Mouse (Mus musculus): ENCODE measurements at regions not wholly inside any gene's neighbourhood (a gene's known extent, or its start where the extent isn't known, plus 50 kb on each side); places are given as distances from the start of the nearest gene placed in this dataset.

DNA sequence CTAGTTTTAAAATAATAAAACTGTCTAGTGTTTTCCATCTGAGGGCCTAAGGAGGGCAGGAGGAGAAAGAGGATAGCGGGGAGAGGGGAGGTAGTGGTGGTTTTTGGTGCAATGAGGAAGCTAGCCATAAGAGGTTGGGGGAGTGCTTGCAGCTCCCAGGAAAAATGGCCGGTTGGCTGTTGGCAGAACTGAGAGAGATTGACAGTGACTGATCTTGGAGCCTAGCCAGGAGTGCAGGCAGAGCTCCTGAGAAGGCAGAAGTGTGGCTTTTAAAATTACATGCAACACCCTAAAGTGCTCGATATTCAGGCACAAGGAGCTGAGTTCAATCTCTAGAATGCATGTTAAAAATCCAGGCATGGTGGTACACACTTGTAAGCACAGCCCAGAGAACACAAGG lies 938.3 kb upstream of the 2610301B20Rik start:
- in situ Hi-C loops (cut with MseI, MboI), result no loop called here

DNA sequence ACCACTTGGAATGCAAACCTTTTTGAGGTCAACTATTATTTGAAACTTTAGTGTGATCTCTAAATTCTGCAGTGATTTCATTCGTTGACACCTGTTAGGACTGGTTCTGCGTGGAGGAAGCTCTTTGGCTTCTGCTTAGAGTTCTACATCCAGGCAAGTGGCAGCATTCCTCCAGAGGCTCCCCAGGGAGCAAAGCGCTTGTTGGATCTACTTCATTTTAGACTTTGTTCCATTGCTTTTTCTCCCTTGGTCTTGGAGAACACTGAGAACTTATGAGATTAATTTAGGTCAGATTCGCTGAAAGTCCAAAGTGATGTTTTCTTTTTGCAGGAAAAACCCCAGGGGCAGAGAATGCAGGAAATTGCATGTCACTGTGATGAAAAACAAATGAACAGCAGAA lies 922.9 kb upstream of the 2610301B20Rik start:
- in situ Hi-C loops (cut with MseI, MboI), result no loop called here

- in situ Hi-C loops (cut with MseI, MboI), result no loop called here
These were observed 899.7 kb upstream of the 2610301B20Rik start for GRCm38 (mm10) chr4:9974631-9975030.

- in situ Hi-C loops (cut with MseI, MboI), result no loop called here
These were observed 892.8 kb upstream of the 2610301B20Rik start for GRCm38 (mm10) chr4:9981354-9982040.

DNA sequence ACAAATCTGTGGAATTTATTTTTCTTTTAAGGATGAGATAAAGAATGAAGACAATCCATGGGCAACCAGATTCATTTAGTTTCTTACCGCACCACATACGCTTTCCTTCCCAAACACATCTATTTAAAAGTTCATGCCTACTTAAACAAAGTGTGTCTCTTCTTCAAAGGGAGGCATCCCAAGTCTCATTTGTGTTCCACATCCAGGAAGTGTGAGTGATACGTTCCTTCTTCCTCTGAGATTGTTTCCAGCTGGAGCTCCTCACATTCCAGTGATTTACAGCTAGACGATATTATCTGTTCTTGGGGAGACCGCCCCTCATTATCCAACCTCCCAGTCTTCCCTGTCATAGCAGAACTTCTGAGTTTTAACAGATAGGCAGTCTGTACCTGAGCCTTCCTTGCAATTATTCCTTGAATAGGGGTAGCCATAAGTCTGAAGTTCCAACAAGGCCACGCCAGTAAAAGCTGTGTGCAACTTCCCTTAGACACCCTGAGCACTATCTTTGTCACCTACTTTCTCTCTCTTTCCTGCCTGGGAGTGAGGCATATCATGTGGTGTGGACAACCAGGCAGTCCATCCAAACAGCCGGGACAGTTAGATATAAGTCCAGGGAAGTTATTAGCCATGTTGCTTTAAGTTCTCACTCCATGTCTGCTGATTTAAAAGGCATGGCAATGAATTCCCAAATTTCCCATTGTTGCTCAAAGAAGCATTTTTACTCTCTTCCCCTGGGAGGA lies 891.3 kb upstream of the 2610301B20Rik start:
- in situ Hi-C loops (cut with MseI, MboI), result no loop called here

DNA sequence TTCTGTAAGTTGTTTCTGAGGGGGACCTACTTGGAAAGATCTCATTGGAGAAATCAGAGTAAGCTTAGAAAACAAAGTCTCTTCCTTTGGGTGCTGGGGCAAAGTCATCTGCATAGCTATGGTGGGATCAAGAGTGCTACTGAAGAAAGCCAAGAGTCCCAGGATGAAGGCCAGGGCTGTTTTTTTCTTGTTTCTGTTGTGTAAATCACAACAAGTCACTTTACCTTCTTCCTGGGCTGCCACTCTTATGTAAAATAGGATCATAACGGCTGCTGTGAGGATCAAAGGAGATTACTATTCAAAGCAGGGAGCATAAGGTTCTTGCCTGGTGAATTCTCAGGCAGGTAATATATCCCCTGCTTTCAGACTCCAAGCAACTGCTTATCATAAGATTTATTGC lies 880.4 kb upstream of the 2610301B20Rik start:
- in situ Hi-C loops (cut with MseI, MboI), result no loop called here

- in situ Hi-C loops (cut with MseI, MboI), result no loop called here
These were observed 879.8 kb upstream of the 2610301B20Rik start for GRCm38 (mm10) chr4:9994466-9994865.

- in situ Hi-C loops (cut with MseI, MboI), result no loop called here
These were observed 844.0 kb upstream of the 2610301B20Rik start for GRCm38 (mm10) chr4:10030316-10030715.

DNA sequence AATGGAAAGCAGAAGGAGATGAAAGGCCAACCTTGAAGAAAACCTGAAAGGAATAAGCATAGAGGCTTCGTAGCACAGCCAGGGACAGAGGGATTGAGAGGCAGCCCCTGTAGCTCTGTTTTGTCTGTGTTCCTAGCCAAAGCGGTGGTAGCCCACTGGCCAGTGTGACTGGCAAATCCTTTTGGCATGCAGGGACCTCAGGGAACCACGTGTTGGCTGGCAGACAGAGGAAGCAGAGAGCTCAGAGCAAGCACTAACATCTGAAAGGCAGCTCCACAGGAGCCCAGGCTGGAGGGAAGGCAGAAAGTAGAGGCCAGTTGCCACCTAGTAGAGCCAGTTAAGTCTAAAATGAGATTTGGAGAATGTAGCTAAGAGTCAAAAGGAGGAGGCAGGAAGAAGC lies 842.5 kb upstream of the 2610301B20Rik start:
- in situ Hi-C loops (cut with MseI, MboI), result no loop called here

DNA sequence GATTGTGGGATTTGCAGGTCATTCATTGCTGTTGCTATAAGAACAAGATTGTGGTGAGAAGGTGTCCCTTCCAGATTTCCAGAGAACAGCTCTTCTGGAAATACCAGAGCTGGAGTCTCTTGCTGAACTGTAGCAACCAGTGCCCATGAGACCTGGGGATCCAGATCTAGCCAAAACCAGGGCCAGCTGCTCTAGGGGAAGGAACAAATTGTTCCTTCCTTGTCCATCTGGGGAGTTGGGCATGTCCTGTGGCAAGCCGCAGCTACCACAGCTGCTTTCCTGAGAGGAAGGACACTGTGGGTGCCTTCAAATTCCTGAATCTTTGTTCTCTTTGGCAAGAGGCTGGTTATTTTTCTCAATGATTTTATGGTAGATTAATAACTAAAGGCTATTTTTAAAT lies 839.0 kb upstream of the 2610301B20Rik start:
- in situ Hi-C loops (cut with MseI, MboI), result no loop called here

DNA sequence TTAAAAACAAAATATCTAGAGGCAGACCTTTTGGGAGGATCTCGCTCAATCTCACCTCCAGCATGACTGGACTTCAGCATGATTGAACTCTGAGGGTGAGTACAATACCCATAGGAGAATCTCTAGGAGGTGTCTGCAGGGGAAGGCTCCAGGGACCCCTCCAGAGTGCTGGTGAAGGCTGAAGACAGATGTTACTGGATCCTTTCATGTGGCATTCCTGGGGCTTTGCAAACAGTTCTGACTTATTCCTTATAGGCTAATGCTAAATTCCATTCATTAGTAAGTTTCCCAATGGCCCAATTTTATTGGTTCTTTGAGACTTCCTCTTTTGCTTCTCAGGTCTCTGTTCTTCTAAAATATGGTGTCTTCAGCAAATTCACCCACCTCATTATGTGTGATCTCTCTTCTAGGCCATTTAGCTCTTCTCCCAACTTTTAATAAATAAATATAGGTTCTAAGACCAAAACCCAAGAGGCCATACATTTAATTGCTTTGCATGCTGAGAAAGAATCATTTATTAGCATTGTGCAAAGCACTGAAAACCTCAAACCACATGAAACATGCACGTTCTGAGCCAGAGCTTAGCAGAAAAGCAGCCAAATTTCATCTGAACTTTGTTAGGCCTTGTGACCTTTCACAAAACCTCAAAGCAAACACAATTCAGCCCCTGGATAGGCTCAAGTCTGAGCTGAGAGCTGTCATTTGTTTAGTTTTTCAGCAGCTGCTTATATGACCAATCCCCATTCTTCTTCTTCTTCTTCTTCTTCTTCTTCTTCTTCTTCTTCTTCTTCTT lies 832.8 kb upstream of the 2610301B20Rik start:
- in situ Hi-C loops (cut with MseI, MboI), result no loop called here

DNA sequence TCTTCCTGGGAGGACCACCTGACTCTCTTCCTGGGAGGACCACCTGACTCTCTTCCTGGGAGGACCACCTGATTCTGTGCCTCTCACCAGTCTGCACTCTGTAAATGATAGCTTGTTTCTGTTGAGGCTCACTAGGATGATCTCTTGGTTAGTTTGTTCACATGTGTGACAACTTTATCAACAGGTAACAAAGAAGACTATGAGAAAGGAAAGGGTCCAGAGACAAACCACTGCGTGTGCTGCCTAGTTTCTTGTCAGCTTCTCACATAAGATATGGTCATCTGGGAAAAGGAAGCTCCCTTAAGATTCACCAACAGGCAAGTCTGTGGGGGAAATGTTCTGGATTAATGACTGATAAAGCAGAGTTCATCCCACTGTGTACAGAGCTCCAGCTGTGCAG lies 825.5 kb upstream of the 2610301B20Rik start:
- in situ Hi-C loops (cut with MseI, MboI), result no loop called here

- in situ Hi-C loops (cut with MseI, MboI), result no loop called here
These were observed 824.9 kb upstream of the 2610301B20Rik start for GRCm38 (mm10) chr4:10049411-10049810.

DNA sequence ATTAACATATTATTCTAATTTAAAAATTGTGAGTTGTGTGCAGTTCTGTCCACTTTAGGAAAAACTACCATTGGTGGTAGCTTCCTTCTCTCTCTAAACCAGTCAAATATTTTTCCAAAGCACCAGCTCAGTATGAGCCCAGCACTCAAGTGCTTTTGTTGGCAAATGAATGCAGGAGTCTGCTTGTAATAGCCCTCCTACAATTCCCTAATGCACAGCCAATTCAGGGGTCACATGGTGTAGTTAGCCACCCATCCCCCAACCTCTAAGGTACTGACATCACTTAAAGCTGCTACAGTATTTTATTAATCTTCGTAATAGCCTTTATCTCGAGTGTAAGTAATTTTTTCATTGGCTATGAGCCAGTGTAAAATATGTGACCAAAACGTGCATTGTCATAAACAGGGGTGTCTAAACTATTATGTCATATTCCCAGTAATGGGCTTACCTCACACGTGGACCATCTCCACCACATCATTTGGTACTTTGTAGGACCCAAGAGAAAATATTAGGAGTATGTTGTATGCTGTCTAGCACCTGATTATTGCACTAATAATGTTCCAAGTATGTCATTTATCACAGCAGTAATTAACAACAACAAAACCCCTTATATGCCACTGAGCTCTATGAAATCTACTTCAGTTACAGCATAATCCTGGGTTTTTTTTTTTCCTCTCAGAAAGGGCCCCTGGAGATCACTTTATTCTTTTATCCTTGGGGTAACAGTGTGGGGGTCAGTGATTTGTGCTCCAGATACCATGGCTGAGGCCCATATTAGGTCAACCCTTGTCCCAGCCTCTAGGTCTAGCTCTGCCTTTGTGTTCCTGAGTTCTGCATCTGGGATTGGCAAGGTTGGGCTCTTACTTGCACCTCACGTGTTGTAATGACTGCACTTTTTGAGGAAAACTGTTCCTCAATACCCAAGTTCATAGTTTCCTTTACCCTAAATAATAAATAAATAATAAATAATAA lies 822.7 kb upstream of the 2610301B20Rik start:
- in situ Hi-C loops (cut with MseI, MboI), result no loop called here

DNA sequence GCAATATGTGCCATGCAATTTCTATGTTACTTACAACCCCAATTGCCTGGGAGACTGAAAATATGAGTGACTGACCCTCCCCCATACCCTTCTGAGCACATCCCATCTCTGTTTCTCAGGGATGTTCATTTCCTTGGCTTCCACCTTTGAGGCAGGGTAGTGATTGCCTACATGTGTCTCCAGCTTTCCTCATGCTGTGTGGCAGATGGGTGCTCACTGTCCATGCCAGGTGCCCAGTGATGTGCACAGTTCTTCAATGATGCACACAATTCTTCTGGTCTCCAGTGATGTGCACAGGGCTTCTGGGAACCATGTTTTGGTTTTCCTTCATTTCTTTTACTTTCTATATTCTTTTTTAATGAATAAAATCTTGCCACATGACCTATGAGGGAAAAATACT lies 821.4 kb upstream of the 2610301B20Rik start:
- in situ Hi-C loops (cut with MseI, MboI), result no loop called here

GRCm38 (mm10) chr4:10072500-10073106 lies 801.7 kb upstream of the 2610301B20Rik start:
- in situ Hi-C loops (cut with MseI, MboI), result no loop called here

DNA sequence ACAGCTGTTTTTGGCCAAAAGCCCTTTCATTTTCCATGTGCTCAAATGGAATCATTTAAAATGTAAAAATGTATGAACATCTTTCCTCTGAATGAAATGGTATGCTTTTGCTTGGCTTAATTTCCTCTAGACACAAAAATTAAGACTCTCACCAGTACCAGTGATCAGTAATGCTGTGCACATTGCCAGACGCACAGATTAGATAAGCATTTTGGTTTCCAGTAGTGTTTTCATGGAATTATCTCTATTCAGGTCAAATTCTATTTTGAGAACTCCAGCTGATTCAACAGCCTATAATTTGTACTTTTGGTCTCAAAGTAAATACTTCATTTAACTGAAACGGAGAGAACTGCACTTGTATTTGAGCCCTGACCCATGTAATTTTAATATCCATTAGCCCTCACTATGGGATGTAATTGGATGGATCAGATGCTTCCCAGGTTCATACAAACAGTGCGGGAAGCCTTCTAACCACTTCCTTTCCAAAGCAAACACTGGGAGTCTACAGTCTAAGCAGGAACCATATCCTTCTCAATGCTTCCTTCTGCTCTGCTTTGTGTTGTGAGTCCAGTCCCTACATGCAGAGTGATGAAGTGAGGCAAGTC lies 794.6 kb upstream of the 2610301B20Rik start:
- in situ Hi-C loops (cut with MseI, MboI), result no loop called here

- in situ Hi-C loops (cut with MseI, MboI), result no loop called here
These were observed 759.5 kb upstream of the 2610301B20Rik start for GRCm38 (mm10) chr4:10114831-10115230.

DNA sequence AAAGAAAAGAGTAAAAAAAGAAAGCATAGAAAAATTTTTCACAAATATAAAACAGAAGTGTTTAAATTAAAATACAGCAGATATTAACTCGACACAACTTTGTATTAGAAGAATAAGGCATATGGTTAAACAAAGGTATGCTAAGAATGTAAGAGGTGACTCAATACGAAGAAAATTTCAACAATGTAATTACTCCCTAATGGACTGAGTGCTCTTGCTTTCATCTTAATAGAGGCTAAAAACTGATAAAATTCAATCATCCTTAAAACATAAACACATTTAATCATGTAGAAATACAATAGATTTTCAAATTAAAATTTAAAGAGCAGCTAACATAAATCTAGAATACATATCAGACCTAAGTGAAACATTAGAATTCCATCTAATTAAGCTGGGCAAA lies 756.3 kb upstream of the 2610301B20Rik start:
- in situ Hi-C loops (cut with MseI, MboI), result no loop called here

GRCm38 (mm10) chr4:10124252-10124651 lies 750.0 kb upstream of the 2610301B20Rik start:
- in situ Hi-C loops (cut with MseI, MboI), result no loop called here

Data from mouse trophoblast stem cell (cell line).